Mouse (Mus musculus) lung, adult 2 months (tissue): Measurements from ENCODE around the gene D6Ertd527e.

Experiments
- CTCF ChIP-seq: fragments of 200-500 bp; IDR thresholded peaks from 2 replicates; pipeline ENCODE4 v1.5.1; 2011; ENCODE audit warnings: mild to moderate bottlenecking, low read length, control low read depth; ENCODE audit not compliant: insufficient read depth
- POLR2A ChIP-seq: fragments of 200-500 bp; IDR thresholded peaks from 2 replicates; pipeline ENCODE4 v1.6.1; 2011; ENCODE audit warnings: low read depth, mild to moderate bottlenecking, control low read depth, low read length, borderline replicate concordance; ENCODE audit errors: extremely low read depth

DNA sequence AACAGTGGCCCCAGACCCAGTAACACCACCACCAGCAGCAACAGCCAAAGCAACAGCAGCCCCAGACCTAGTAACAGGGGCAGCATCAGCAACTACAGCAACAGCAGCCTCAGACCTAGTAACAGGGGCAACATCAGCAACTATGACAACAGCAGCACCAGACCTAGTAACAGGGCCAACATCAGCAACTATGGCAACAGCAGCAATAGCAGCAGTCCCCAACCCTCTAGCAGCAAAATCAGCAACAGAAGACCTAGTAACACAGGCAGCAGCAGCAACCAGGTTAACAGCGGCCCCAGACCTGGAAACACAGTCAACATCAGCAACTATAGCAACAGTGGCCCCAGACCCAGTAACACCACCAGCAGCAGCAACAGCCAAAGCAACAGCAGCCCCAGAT lies 6.9 kb downstream of the D6Ertd527e start:
- TF ChIP-seq POLR2A (no peak), CTCF (no peak)
